Mouse (Mus musculus): ENCODE data around the gene Hrh2. TPM values are rescaled to one million over a fixed set of nuclear protein-coding genes. Genes with fewer than 3 reads are reported as not detected.
A peak's percentile ranks its signal among the peaks of the same experiment; 100 is the strongest.

The Hrh2 gene
- polyA plus RNA-seq (2014; fragmentation: Nextera tagmentation; extraction: Ambion mirVana), result 0.21 TPM in 1 of 2 replicates, not detected in the other

DNA sequence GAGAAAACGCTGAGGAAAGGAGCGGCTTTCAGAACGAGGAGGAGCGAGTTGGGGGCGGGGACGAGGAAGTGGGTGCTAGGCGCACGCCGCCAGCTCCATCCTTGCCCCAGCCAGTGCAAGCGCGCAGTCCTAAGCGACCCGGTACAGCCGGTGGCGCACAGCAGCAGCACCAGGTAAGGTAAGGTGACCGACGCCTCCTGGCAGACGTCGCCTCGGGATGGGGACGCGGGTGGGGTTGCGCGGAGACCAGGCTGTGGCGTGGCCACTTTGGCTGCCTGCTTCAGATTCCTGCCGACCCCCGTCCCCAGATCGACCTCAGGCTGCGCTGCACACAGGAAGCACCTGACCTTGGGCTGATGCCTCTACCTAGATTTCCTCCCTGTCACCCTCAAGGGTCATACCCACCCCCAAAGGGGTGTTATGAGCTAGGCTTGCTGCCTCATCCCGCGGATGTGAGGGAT is at the start of gene Hrh2:
Gene Hrh2, plus strand, starts transcription at position 109 of the 461 bp plus-strand sequence.
- ATAC-seq (replicated peaks; ENCODE audit: low FRiP score), result no peak
- Histone ChIP-seq H3K9ac (ENCODE audit: low read depth, low read length) (no peak within 1 kb of the TSS), H3K4me3 (ENCODE audit: low read depth, low read length) (no peak within 1 kb of the TSS)

DNA sequence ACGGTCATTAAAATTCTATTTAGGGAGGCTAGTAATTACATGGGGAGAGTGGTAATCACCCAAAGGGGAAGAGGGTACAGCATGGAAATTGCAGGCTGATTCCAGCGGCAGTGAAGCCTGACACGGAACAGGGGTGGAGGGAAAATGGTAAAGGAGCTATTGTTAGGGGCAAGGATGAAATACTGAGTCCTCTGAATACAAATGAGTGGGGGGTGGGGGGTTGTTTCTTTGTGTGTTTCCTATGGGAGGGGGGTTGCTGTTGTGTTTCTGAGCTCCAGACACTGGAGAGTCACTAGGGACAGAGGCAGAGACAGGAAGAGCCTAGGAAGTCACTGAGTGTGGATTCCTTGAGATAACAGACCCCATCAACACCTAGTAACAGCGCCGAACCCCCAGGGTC is 48.1 kb upstream of the Hrh2 start:
- no peaks in the 10 kb centered on the region for H3K9me3 ChIP-seq (ENCODE audit: control insufficient read depth, low read length)
- no peak for ATAC-seq (replicated peaks; ENCODE audit: low FRiP score)
- DNase-seq (ENCODE audit: low spot score), result no peak
- H3K36me3 ChIP-seq (ENCODE audit: control insufficient read depth, insufficient read depth, low read length), result no peaks in the 10 kb centered on the region
- no peaks in the 10 kb centered on the region for H3K4me1 ChIP-seq (replicated peaks; ENCODE audit: control insufficient read depth, insufficient read depth, low read length)
- H3K27me3 ChIP-seq (replicated peaks; ENCODE audit: control insufficient read depth, insufficient read depth, low read length), result no peaks in the 10 kb centered on the region
- H3K4me2 ChIP-seq, result no peak overlapping the region
- H3K27ac ChIP-seq (ENCODE audit: low read depth, low read length), result no peak overlapping the region
- no peak overlapping the region for H3K4me3 ChIP-seq (ENCODE audit: low read depth, low read length)
- no peak overlapping the region for H3K9ac ChIP-seq (ENCODE audit: low read depth, low read length)
- WGBS, result 41% methylated on average over 5 of the region's 5 CpGs

More for the DNA sequence above, at the start of gene Hrh2:
- no peaks in the 10 kb centered on the region for H3K36me3 ChIP-seq (ENCODE audit: control insufficient read depth, insufficient read depth, low read length)
- H3K4me2 ChIP-seq, result peak within 1 kb of the TSS; percentile 40
- no peaks in the 10 kb centered on the region for H3K9me3 ChIP-seq (ENCODE audit: control insufficient read depth, low read length)
- 3% methylated on average over 31 of the region's 31 CpGs for WGBS
- DNase-seq (ENCODE audit: low spot score), result no peak
- H3K4me1 ChIP-seq (replicated peaks; ENCODE audit: control insufficient read depth, insufficient read depth, low read length), result no peaks in the 10 kb centered on the region; the same call in 1 of the 2 replicates
- H3K27ac ChIP-seq (ENCODE audit: low read depth, low read length), result no peak within 1 kb of the TSS
- H3K27me3 ChIP-seq (replicated peaks; ENCODE audit: control insufficient read depth, insufficient read depth, low read length), result peaks cover 20% of the 10 kb centered on the region

DNA sequence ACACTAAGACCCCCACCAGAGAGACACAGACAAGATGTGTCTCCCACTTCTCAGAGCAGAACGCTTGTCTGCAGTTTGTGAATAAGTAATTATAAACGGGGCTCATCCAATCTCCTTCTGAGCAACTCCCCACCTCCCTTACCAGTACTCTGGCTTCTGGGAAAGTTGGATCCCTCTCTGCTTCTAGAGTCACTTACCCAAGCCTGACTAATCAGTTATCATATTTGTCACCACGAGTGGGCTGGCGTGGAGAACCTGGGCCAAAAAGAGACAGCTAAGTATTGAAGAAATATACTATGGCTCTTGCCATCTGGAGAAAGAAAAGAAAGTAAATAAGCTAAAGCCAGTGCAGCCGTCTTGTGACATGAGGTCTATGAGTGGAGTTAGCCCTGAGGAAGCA is 47.3 kb upstream of the Hrh2 start:
- Histone ChIP-seq H3K27ac (ENCODE audit: low read depth, low read length) (no peak overlapping the region), H3K9me3 (ENCODE audit: control insufficient read depth, low read length) (no peaks in the 10 kb centered on the region), H3K9ac (ENCODE audit: low read depth, low read length) (no peak overlapping the region), H3K4me3 (ENCODE audit: low read depth, low read length) (no peak overlapping the region), H3K36me3 (ENCODE audit: control insufficient read depth, insufficient read depth, low read length) (no peaks in the 10 kb centered on the region), H3K4me2 (no peak overlapping the region), H3K4me1 (replicated peaks; ENCODE audit: control insufficient read depth, insufficient read depth, low read length) (no peaks in the 10 kb centered on the region), H3K27me3 (replicated peaks; ENCODE audit: control insufficient read depth, insufficient read depth, low read length) (no peaks in the 10 kb centered on the region)
- 67% methylated on average over 5 of the region's 5 CpGs for WGBS
- no peak for ATAC-seq (replicated peaks; ENCODE audit: low FRiP score)
- no peak for DNase-seq (ENCODE audit: low spot score)

DNA sequence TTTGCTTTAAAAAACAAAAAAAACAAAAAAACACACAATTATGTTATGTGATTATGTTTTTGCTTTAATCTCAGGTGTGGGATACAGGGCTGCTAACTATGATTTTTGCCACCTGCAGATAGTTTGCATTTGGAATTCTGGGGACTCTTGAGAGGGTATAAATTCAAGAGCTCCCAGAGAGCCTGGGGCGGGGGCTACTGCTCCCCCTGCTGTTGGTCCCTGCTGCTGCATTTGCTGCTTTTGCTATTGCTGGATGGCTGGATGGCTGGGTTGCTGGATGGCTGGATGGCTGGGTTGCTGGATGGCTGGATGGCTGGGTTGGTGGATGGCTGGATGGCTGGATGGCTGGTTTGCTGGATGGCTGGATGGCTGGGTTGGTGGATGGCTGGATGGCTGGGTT is 44.6 kb upstream of the Hrh2 start:
- no peak overlapping the region for H3K4me3 ChIP-seq (ENCODE audit: low read depth, low read length)
- H3K27ac ChIP-seq (ENCODE audit: low read depth, low read length), result no peak overlapping the region
- no peak overlapping the region for H3K9ac ChIP-seq (ENCODE audit: low read depth, low read length)
- H3K4me2 ChIP-seq, result no peak overlapping the region
- no peaks in the 10 kb centered on the region for H3K4me1 ChIP-seq (replicated peaks; ENCODE audit: control insufficient read depth, insufficient read depth, low read length)
- ATAC-seq (replicated peaks; ENCODE audit: low FRiP score) (no peak), DNase-seq (ENCODE audit: low spot score) (no peak)
- no peaks in the 10 kb centered on the region for H3K36me3 ChIP-seq (ENCODE audit: control insufficient read depth, insufficient read depth, low read length)
- H3K9me3 ChIP-seq (ENCODE audit: control insufficient read depth, low read length), result no peaks in the 10 kb centered on the region
- H3K27me3 ChIP-seq (replicated peaks; ENCODE audit: control insufficient read depth, insufficient read depth, low read length), result no peaks in the 10 kb centered on the region
- 62% methylated on average over 1 of the region's 1 CpGs for WGBS

DNA sequence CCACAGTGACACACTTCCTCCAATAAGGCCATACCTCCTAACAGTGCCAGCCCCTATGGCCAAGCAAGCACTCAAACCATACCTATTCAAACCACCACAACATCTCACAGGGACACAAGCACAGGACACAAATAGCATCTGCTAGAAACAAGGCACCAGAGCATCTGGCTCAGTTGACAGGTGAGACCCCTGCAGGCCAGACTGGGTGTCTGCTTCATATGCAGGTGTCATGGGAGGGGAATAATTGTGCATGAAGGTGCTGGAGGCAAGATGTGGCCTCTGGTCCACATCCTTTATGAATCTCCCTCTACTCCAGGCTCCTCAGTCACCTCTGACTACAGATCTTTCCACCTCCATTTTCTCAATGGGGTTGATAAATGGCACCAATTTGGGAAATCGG is 39.5 kb upstream of the Hrh2 start:
- no peak overlapping the region for H3K9ac ChIP-seq (ENCODE audit: low read depth, low read length)
- DNase-seq (ENCODE audit: low spot score) (no peak), ATAC-seq (replicated peaks; ENCODE audit: low FRiP score) (no peak)
- no peaks in the 10 kb centered on the region for H3K9me3 ChIP-seq (ENCODE audit: control insufficient read depth, low read length)
- no peaks in the 10 kb centered on the region for H3K4me1 ChIP-seq (replicated peaks; ENCODE audit: control insufficient read depth, insufficient read depth, low read length)
- no peak overlapping the region for H3K4me2 ChIP-seq
- H3K36me3 ChIP-seq (ENCODE audit: control insufficient read depth, insufficient read depth, low read length), result no peaks in the 10 kb centered on the region
- no peak overlapping the region for H3K27ac ChIP-seq (ENCODE audit: low read depth, low read length)
- H3K4me3 ChIP-seq (ENCODE audit: low read depth, low read length), result no peak overlapping the region
- WGBS, result 74% methylated on average over 1 of the region's 1 CpGs
- H3K27me3 ChIP-seq (replicated peaks; ENCODE audit: control insufficient read depth, insufficient read depth, low read length), result no peaks in the 10 kb centered on the region

DNA sequence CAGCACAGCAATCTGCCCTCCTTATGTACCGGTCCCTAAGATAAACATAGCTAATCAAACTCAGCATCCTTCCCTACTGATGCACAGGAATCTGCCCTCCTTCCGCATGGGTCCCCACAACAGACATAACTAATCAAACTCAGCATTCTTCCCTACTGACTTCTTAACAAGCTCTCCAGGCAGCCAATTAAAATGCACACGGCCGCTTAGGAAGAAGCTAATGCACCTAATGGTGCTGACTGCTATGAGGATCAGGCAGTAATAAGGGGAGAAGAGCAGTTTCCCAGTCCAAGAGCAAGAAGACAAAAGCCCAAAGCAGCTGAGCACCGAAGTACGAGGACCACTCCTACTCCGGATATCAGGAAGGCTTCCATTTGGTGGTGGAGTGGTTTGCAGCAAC is 39.0 kb upstream of the Hrh2 start:
- ATAC-seq (replicated peaks; ENCODE audit: low FRiP score), result no peak
- Histone ChIP-seq H3K4me3 (ENCODE audit: low read depth, low read length) (no peak overlapping the region), H3K27ac (ENCODE audit: low read depth, low read length) (no peak overlapping the region), H3K4me1 (replicated peaks; ENCODE audit: control insufficient read depth, insufficient read depth, low read length) (no peaks in the 10 kb centered on the region), H3K27me3 (replicated peaks; ENCODE audit: control insufficient read depth, insufficient read depth, low read length) (no peaks in the 10 kb centered on the region), H3K36me3 (ENCODE audit: control insufficient read depth, insufficient read depth, low read length) (no peaks in the 10 kb centered on the region), H3K9me3 (ENCODE audit: control insufficient read depth, low read length) (no peaks in the 10 kb centered on the region), H3K9ac (ENCODE audit: low read depth, low read length) (no peak overlapping the region), H3K4me2 (no peak overlapping the region)
- WGBS, result 69% methylated on average over 7 of the region's 7 CpGs
- no peak for DNase-seq (ENCODE audit: low spot score)

DNA sequence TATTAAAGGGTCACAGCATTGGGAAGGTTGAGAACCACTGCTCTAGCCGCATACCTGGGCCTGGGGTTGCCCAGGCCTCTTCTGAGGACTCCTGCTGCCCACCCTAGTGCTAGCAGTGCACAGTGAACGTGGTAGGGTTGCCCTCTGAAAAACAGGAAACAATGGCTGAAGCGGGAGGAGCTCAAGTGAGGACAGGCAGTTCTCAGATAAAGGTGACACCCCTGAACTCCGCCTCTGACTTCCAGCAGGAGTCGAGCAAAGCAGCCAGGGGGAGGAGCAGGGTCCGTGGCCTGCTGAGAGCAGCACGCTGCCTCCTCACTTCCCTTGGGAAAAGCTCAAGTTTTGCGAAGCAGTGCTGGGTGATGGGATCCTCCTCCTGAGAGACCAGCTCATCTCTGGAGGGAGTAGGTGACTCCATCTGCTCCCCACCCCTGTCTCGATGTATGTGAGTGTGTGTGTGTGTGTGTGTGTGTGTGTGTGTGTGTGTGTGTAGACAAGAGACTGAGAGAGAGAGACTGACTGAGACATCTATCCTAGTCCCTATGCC is 38.2 kb upstream of the Hrh2 start:
- no peak overlapping the region for H3K27ac ChIP-seq (ENCODE audit: low read depth, low read length)
- no peak for ATAC-seq (replicated peaks; ENCODE audit: low FRiP score)
- H3K27me3 ChIP-seq (replicated peaks; ENCODE audit: control insufficient read depth, insufficient read depth, low read length), result no peaks in the 10 kb centered on the region
- 15% methylated on average over 9 of the region's 9 CpGs for WGBS
- H3K4me2 ChIP-seq, result no peak overlapping the region
- H3K4me1 ChIP-seq (replicated peaks; ENCODE audit: control insufficient read depth, insufficient read depth, low read length), result no peaks in the 10 kb centered on the region
- H3K36me3 ChIP-seq (ENCODE audit: control insufficient read depth, insufficient read depth, low read length), result no peaks in the 10 kb centered on the region
- no peak overlapping the region for H3K4me3 ChIP-seq (ENCODE audit: low read depth, low read length)
- H3K9ac ChIP-seq (ENCODE audit: low read depth, low read length), result no peak overlapping the region
- DNase-seq (ENCODE audit: low spot score), result peak; percentile 46
- H3K9me3 ChIP-seq (ENCODE audit: control insufficient read depth, low read length), result no peaks in the 10 kb centered on the region

DNA sequence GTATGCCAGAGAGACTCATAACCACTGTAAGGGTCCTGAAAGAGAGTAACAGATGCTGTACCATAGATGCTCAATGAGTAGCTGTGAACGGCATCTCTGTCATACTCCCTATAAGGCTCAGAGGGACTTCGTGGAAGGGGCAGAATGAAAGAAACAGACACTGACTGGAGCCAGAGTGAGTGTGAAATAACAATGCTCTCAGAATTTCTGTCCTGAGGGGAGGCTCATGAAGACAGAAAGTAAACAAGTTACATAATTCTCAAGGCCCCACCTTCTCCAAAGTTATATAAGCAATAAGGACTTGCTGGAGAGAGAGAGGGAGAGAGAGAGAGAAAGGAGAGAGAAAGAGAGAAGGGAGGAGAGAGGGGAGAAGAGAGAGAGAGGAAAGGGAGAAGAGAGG is 36.1 kb upstream of the Hrh2 start:
- DNase-seq (ENCODE audit: low spot score) (no peak), ATAC-seq (replicated peaks; ENCODE audit: low FRiP score) (no peak)
- Histone ChIP-seq H3K27ac (ENCODE audit: low read depth, low read length) (no peak overlapping the region), H3K36me3 (ENCODE audit: control insufficient read depth, insufficient read depth, low read length) (no peaks in the 10 kb centered on the region), H3K4me2 (no peak overlapping the region), H3K27me3 (replicated peaks; ENCODE audit: control insufficient read depth, insufficient read depth, low read length) (no peaks in the 10 kb centered on the region), H3K4me3 (ENCODE audit: low read depth, low read length) (no peak overlapping the region), H3K9ac (ENCODE audit: low read depth, low read length) (no peak overlapping the region), H3K9me3 (ENCODE audit: control insufficient read depth, low read length) (no peaks in the 10 kb centered on the region), H3K4me1 (replicated peaks; ENCODE audit: control insufficient read depth, insufficient read depth, low read length) (no peaks in the 10 kb centered on the region)
- 68% methylated on average over 2 of the region's 2 CpGs for WGBS

DNA sequence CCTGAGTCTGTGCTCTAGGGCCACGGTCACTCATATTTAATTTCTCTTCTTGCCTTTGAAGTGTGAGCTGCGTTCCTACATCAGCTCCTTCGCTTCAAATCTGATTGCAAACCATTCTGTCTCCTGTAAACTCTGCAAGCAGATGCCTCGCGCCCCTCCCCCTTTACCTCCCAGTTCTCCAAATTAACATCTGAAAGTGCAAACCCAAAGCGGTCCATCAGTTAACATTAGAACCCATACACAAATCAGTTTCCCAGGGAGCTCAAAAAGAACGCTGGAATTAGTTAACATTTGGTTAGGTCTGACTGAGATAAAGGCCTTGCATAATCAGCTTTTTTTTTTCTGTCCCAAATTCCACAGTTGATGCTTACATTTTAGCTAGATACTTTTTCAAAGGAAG is 32.7 kb upstream of the Hrh2 start:
- Histone ChIP-seq H3K4me3 (ENCODE audit: low read depth, low read length) (no peak overlapping the region), H3K27me3 (replicated peaks; ENCODE audit: control insufficient read depth, insufficient read depth, low read length) (no peaks in the 10 kb centered on the region), H3K4me2 (no peak overlapping the region), H3K36me3 (ENCODE audit: control insufficient read depth, insufficient read depth, low read length) (no peaks in the 10 kb centered on the region), H3K9me3 (ENCODE audit: control insufficient read depth, low read length) (no peaks in the 10 kb centered on the region), H3K9ac (ENCODE audit: low read depth, low read length) (no peak overlapping the region), H3K27ac (ENCODE audit: low read depth, low read length) (no peak overlapping the region), H3K4me1 (replicated peaks; ENCODE audit: control insufficient read depth, insufficient read depth, low read length) (no peaks in the 10 kb centered on the region)
- WGBS, result 33% methylated on average over 7 of the region's 7 CpGs
- DNase-seq (ENCODE audit: low spot score) (no peak), ATAC-seq (replicated peaks; ENCODE audit: low FRiP score) (no peak)
